Mouse (Mus musculus) embryonic facial prominence, embryonic 10.5 days (tissue): ENCODE measurements around the gene Psmc1. TPM values are rescaled to one million over a fixed set of nuclear protein-coding genes. Genes with fewer than 3 reads are reported as not detected.

ENCODE experiments used
- DNase-seq: peaks from one replicate; pipeline ENCODE4 v3.0.0-alpha.2; 2017; ENCODE audit warnings: low spot score
- H3K27ac ChIP-seq: fragments of 300-500 bp; sonication (generic); replicated peaks from 2 replicates; pipeline ENCODE4 v1.5.1; 2016; ENCODE audit warnings: mild to moderate bottlenecking
- H3K27me3 ChIP-seq: fragments of 300-500 bp; sonication (generic); replicated peaks from 2 replicates; pipeline ENCODE4 v1.6.1; 2016; ENCODE audit warnings: low read depth, mild to moderate bottlenecking; ENCODE audit not compliant: poor library complexity, severe bottlenecking
- H3K36me3 ChIP-seq: fragments of 300-500 bp; sonication (generic); replicated peaks from 2 replicates; pipeline ENCODE4 v1.6.1; 2016; ENCODE audit warnings: mild to moderate bottlenecking, moderate library complexity
- H3K4me1 ChIP-seq: fragments of 300-500 bp; sonication (generic); 2 replicates; pipeline ENCODE4 v1.6.1; 2016
- H3K4me3 ChIP-seq: fragments of 300-500 bp; sonication (generic); 2 replicates; pipeline ENCODE4 v1.5.1; 2016; ENCODE audit warnings: mild to moderate bottlenecking, moderate library complexity
- H3K9me3 ChIP-seq: fragments of 300-500 bp; sonication (generic); 2 replicates; pipeline ENCODE4 v1.6.1; 2016; ENCODE audit warnings: mild to moderate bottlenecking
- WGBS: fragments of 180-500 bp; shearing (Covaris S2); methylation state at CpG from one replicate; pipeline ENCODE4 v1.1.7; 2016; 5-methylcytosine and 5-hydroxymethylcytosine counted together
- polyA plus RNA-seq: library from polyadenylated mRNA; unstranded; fragments of >200 nt; fragmentation: Nextera tagmentation; extraction: Ambion mirVana; gene quantifications from 2 replicates; pipeline ENCODE4 v1.2.1, GENCODE M21; 2016

The Psmc1 gene
- polyA plus RNA-seq = 392 and 405 TPM in 2 replicates

- H3K27ac ChIP-seq = peak within 1 kb of the TSS; percentile 93
- H3K4me1 ChIP-seq = peaks cover 30% of the 10 kb centered on the region
Observed at GRCm38 (mm10) chr12:100109986-100110696, at the start of gene Psmc1. TSS of gene Psmc1 (plus strand) at chr12:100110154.

DNA sequence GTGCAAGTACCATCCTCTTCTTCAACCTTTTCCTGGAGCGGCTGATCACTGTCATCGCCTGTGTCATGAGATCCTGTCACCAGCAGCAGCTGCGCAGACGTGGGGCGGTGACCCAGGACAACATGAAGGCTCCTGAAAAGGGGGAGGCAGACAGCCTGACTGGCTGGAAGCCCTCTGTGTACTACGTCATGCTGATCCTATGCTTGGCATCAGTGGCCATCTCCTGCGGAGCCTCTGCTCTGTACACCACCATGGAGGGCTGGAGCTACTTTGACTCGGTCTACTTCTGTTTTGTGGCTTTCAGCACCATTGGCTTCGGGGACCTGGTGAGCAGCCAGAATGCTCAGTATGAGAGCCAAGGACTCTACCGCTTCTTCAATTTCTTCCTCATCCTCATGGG, 48.9 kb upstream of the Psmc1 start:
- Histone ChIP-seq H3K27me3 (no peaks in the 10 kb centered on the region), H3K27ac (no peak overlapping the region), H3K4me1 (no peaks in the 10 kb centered on the region), H3K4me3 (no peak overlapping the region), H3K36me3 (no peaks in the 10 kb centered on the region), H3K9me3 (no peaks in the 10 kb centered on the region)
- 90% methylated on average over 10 of the region's 10 CpGs for WGBS
- DNase-seq = no peak

More at GRCm38 (mm10) chr12:100109986-100110696, at the start of gene Psmc1:
- no peaks in the 10 kb centered on the region for H3K9me3 ChIP-seq
- H3K36me3 ChIP-seq = peaks cover 39% of the 10 kb centered on the region
- no peaks in the 10 kb centered on the region for H3K27me3 ChIP-seq
- peak; percentile 87 for DNase-seq
- peak within 1 kb of the TSS; percentile 96 for H3K4me3 ChIP-seq
- WGBS = under 1% methylated on average over 58 of the region's 58 CpGs

DNA sequence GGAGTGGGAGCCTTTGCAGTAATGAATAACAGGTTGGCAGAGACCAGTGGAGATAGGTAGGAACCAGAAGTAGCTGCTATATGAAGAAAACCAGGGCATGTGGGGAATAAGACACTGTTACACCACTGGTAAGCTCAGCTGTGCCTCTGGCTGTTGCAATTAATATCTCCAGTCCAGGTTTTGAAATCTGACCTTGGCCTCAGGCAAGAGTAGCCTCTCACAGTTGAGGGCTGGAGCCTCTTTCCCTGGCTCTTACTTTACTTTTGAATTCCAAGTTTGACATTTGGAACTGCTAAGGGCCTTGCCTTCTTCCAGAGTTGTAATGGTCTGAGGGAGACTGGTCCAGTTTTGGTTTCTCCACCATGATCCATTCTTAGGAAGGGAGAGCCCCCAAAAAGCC, 48.1 kb upstream of the Psmc1 start:
- Histone ChIP-seq H3K9me3 (no peaks in the 10 kb centered on the region), H3K4me1 (no peaks in the 10 kb centered on the region), H3K27me3 (no peaks in the 10 kb centered on the region), H3K27ac (no peak overlapping the region), H3K4me3 (no peak overlapping the region), H3K36me3 (no peaks in the 10 kb centered on the region)
- DNase-seq = no peak

- no peak overlapping the region for H3K27ac ChIP-seq
- no peaks in the 10 kb centered on the region for H3K4me1 ChIP-seq
- H3K27me3 ChIP-seq = no peaks in the 10 kb centered on the region
- no peak overlapping the region for H3K4me3 ChIP-seq
- no peak for DNase-seq
- WGBS = 78% methylated on average over 3 of the region's 3 CpGs
- H3K36me3 ChIP-seq = no peaks in the 10 kb centered on the region
- H3K9me3 ChIP-seq = no peaks in the 10 kb centered on the region
Observed at GRCm38 (mm10) chr12:100062584-100062983, 47.4 kb upstream of the Psmc1 start.

DNA sequence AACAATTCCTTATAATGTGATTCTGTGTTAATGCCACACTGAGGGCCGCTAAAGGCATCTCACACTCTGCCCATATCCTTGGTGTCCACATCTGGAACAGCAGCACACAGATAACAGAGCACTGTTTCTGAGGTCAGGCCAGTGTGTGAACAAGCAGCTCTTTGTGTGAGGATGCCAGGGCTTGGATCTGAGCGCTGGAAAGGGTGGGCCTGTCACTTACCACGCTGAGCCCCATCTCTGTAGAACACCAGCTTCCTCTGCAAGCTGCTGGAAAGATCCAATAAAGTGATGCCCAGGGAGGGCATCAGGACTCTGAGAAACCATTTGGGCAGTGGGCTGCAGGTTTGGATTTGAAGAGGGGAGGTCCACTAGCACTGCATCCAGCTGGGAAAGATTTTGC, 44.8 kb upstream of the Psmc1 start:
- no peak overlapping the region for H3K27ac ChIP-seq
- H3K4me3 ChIP-seq = no peak overlapping the region
- no peaks in the 10 kb centered on the region for H3K4me1 ChIP-seq
- 40% methylated on average over 3 of the region's 3 CpGs for WGBS
- H3K36me3 ChIP-seq = no peaks in the 10 kb centered on the region
- H3K9me3 ChIP-seq = no peaks in the 10 kb centered on the region
- no peaks in the 10 kb centered on the region for H3K27me3 ChIP-seq
- DNase-seq = no peak

GRCm38 (mm10) chr12:100067477-100067876, 42.5 kb upstream of the Psmc1 start:
- no peak for DNase-seq
- no peaks in the 10 kb centered on the region for H3K4me1 ChIP-seq
- H3K9me3 ChIP-seq = no peaks in the 10 kb centered on the region
- H3K36me3 ChIP-seq = no peaks in the 10 kb centered on the region
- no peak overlapping the region for H3K4me3 ChIP-seq
- WGBS = 88% methylated on average over 5 of the region's 5 CpGs
- H3K27me3 ChIP-seq = no peaks in the 10 kb centered on the region
- no peak overlapping the region for H3K27ac ChIP-seq

DNA sequence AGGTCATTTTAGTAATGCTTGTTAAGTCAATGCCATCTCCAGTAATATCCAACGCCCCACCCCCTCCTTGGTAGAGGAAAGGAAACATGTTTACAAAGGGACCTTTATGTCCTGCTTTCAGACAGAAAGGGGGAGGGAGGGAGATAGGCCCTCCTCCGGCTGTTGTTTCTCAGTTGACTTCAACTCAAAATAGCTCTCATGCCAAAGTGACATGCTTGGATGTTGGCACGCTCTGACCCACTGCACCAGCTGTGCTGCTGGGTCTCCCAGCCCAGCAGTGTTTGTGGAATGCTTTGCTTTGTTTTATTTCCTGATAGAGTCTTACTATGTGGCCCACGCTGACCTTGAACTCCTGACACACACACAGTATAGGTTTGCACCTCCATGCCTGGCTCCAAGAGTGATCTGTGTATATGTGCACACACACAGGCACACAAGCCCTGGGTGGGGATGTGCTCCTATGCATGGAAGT, 36.7 kb upstream of the Psmc1 start:
- peak; percentile 21 for DNase-seq
- no peak overlapping the region for H3K27ac ChIP-seq
- no peaks in the 10 kb centered on the region for H3K36me3 ChIP-seq
- no peaks in the 10 kb centered on the region for H3K27me3 ChIP-seq
- 53% methylated on average over 4 of the region's 4 CpGs for WGBS
- H3K4me1 ChIP-seq = peaks cover 9% of the 10 kb centered on the region
- no peaks in the 10 kb centered on the region for H3K9me3 ChIP-seq
- no peak overlapping the region for H3K4me3 ChIP-seq

GRCm38 (mm10) chr12:100075715-100076114, 34.2 kb upstream of the Psmc1 start:
- peaks cover 9% of the 10 kb centered on the region for H3K4me1 ChIP-seq
- WGBS = 91% methylated on average over 4 of the region's 4 CpGs

DNA sequence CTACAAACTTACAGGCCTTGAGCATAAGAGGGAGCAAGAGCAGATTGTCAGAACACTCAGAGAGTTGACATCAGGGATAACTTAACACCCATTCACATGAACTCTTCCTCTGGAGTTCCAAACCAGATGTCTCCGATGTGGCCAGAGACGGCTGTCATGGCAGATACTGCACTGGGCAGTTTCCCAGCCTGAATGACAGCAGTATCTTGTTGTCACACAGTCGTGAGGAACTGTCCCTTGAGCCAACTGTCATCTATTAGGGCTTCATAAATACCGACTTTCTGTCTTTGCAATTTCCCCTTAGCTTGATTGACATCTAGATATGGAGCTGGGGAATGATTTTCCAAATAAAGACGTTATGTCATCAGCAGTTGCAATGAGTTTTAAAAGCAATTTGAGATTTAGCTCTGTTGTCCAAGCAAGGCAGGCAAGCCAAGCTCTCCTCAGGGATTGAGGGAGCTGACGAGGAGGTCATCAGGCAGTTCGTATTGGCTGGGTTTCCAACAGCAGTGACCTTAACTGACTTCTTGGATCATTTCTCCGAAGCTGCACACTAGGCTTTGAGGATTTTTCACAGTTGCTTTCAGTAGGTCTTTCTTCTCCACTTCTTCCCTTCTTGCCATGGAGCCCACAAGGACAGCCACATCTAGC, 30.2 kb upstream of the Psmc1 start:
- Histone ChIP-seq H3K27ac (no peak overlapping the region), H3K9me3 (no peaks in the 10 kb centered on the region), H3K4me3 (no peak overlapping the region), H3K4me1 (peaks cover 14% of the 10 kb centered on the region), H3K27me3 (no peaks in the 10 kb centered on the region), H3K36me3 (no peaks in the 10 kb centered on the region)
- DNase-seq = no peak
- 81% methylated on average over 8 of the region's 8 CpGs for WGBS

More at GRCm38 (mm10) chr12:100075715-100076114, 34.2 kb upstream of the Psmc1 start:
- Histone ChIP-seq H3K9me3 (no peaks in the 10 kb centered on the region), H3K27ac (no peak overlapping the region), H3K4me3 (no peak overlapping the region), H3K36me3 (no peaks in the 10 kb centered on the region), H3K27me3 (no peaks in the 10 kb centered on the region)
- DNase-seq = no peak

DNA sequence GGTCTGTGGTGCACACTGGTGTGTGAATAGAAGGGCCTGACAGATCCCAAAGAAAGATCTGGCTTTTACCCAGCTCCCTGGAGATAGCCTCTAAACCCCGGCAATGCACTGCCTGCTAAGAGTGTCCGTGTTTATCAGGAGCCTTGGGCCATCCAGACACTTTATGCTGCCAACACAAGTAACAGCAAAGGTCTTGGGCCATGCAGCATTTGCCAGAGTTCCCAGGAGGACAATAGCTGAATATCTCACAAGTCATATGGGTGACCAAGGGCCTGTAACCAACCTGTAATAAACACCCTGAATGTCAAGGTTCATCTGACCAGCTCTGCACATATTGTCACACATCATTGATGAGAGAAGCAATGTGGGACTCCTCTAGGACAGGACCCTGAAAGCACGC, 21.9 kb upstream of the Psmc1 start:
- Histone ChIP-seq H3K27me3 (no peaks in the 10 kb centered on the region), H3K4me3 (no peak overlapping the region), H3K4me1 (peaks cover 20% of the 10 kb centered on the region), H3K9me3 (no peaks in the 10 kb centered on the region), H3K36me3 (no peaks in the 10 kb centered on the region), H3K27ac (no peak overlapping the region)
- no peak for DNase-seq
- WGBS = 89% methylated on average over 3 of the region's 3 CpGs

GRCm38 (mm10) chr12:100089265-100089664, 20.7 kb upstream of the Psmc1 start:
- H3K27ac ChIP-seq = no peak overlapping the region
- WGBS = 87% methylated on average over 5 of the region's 5 CpGs
- no peaks in the 10 kb centered on the region for H3K9me3 ChIP-seq
- H3K27me3 ChIP-seq = no peaks in the 10 kb centered on the region
- H3K4me3 ChIP-seq = no peak overlapping the region
- DNase-seq = no peak
- H3K4me1 ChIP-seq = peaks cover 17% of the 10 kb centered on the region
- no peaks in the 10 kb centered on the region for H3K36me3 ChIP-seq

- Histone ChIP-seq H3K27me3 (no peaks in the 10 kb centered on the region), H3K4me1 (peaks cover 11% of the 10 kb centered on the region), H3K27ac (no peak overlapping the region), H3K4me3 (no peak overlapping the region), H3K9me3 (no peaks in the 10 kb centered on the region), H3K36me3 (no peaks in the 10 kb centered on the region)
- WGBS = 88% methylated on average over 4 of the region's 4 CpGs
- no peak for DNase-seq
Observed at GRCm38 (mm10) chr12:100090750-100091149, 19.2 kb upstream of the Psmc1 start.

GRCm38 (mm10) chr12:100093046-100093445, 16.9 kb upstream of the Psmc1 start:
- Histone ChIP-seq H3K36me3 (no peaks in the 10 kb centered on the region), H3K4me3 (no peak overlapping the region), H3K27me3 (no peaks in the 10 kb centered on the region), H3K9me3 (no peaks in the 10 kb centered on the region), H3K27ac (no peak overlapping the region), H3K4me1 (peaks cover 11% of the 10 kb centered on the region)
- 52% methylated on average over 11 of the region's 11 CpGs for WGBS
- peak; percentile 30 for DNase-seq
